Mouse (Mus musculus) midbrain, embryonic 12.5 days (tissue): ENCODE measurements at regions not wholly inside any gene's neighbourhood (a gene's known extent, or its start where the extent isn't known, plus 50 kb on each side); places are given as distances from the start of the nearest gene placed in this dataset.

Experiments used
- ATAC-seq: fragments of 200-750 bp; cut with Nextera tagmentation; 2 replicates; pipeline ENCODE4 v1.8.0; 2017; ENCODE audit warnings: low read depth, moderate TSS enrichment, moderate library complexity; ENCODE audit not compliant: low FRiP score
- H3K27ac ChIP-seq: fragments of 300-500 bp; sonication (generic); replicated peaks from 2 replicates; pipeline ENCODE4 v1.5.1; 2016; ENCODE audit warnings: mild to moderate bottlenecking
- H3K27me3 ChIP-seq: fragments of 300-500 bp; sonication (generic); 2 replicates; pipeline ENCODE4 v1.6.1; 2016; ENCODE audit warnings: mild to moderate bottlenecking
- H3K36me3 ChIP-seq: fragments of 300-500 bp; sonication (generic); 2 replicates; pipeline ENCODE4 v1.6.1; 2016
- H3K4me1 ChIP-seq: fragments of 300-500 bp; sonication (generic); 2 replicates; pipeline ENCODE4 v1.6.1; 2016
- H3K4me2 ChIP-seq: fragments of 300-500 bp; sonication (generic); replicated peaks from 2 replicates; pipeline ENCODE4 v1.6.1; 2016; ENCODE audit warnings: mild to moderate bottlenecking, moderate library complexity
- H3K4me3 ChIP-seq: fragments of 300-500 bp; sonication (generic); 2 replicates; pipeline ENCODE4 v1.5.1; 2016; ENCODE audit warnings: mild to moderate bottlenecking
- H3K9ac ChIP-seq: fragments of 300-500 bp; sonication (generic); replicated peaks from 2 replicates; pipeline ENCODE4 v1.6.1; 2016; ENCODE audit warnings: mild to moderate bottlenecking, moderate library complexity
- H3K9me3 ChIP-seq: fragments of 300-500 bp; sonication (generic); 2 replicates; pipeline ENCODE4 v1.6.1; 2016; ENCODE audit warnings: mild to moderate bottlenecking
- WGBS: fragments of 180-500 bp; shearing (Covaris S2); methylation state at CpG from one replicate; pipeline ENCODE4 v1.1.7; 2016; 5-methylcytosine and 5-hydroxymethylcytosine counted together

- Histone ChIP-seq H3K4me1 (peaks cover 29% of the 10 kb centered on the region), H3K9ac (no peak overlapping the region), H3K4me2 (no peak overlapping the region), H3K4me3 (no peak overlapping the region), H3K9me3 (no peaks in the 10 kb centered on the region), H3K27me3 (no peaks in the 10 kb centered on the region), H3K27ac (peak overlapping the region; percentile 46), H3K36me3 (no peaks in the 10 kb centered on the region)
- ATAC-seq = peak; percentile 72
- 33% methylated on average over 4 of the region's 4 CpGs for WGBS
Observed at GRCm38 (mm10) chr4:22997198-22997985, 509.2 kb upstream of the Pou3f2 start.

GRCm38 (mm10) chr4:22986763-22987468 lies 498.8 kb upstream of the Pou3f2 start:
- 38% methylated on average over 4 of the region's 4 CpGs for WGBS
- no peaks in the 10 kb centered on the region for H3K36me3 ChIP-seq
- H3K27ac ChIP-seq = no peak overlapping the region
- H3K4me1 ChIP-seq = 0 out of 2 replicates have a peak, but pooled peaks cover 3% of the 10 kb centered on the region
- H3K9me3 ChIP-seq = no peaks in the 10 kb centered on the region
- no peak overlapping the region for H3K9ac ChIP-seq
- ATAC-seq = peak; percentile 27
- no peak overlapping the region for H3K4me2 ChIP-seq
- no peak overlapping the region for H3K4me3 ChIP-seq
- H3K27me3 ChIP-seq = no peaks in the 10 kb centered on the region

- no peak overlapping the region for H3K4me3 ChIP-seq
- no peaks in the 10 kb centered on the region for H3K36me3 ChIP-seq
- no peak overlapping the region for H3K9ac ChIP-seq
- peaks cover 25% of the 10 kb centered on the region for H3K4me1 ChIP-seq
- H3K4me2 ChIP-seq = no peak overlapping the region
- H3K27ac ChIP-seq = no peak overlapping the region
- no peaks in the 10 kb centered on the region for H3K27me3 ChIP-seq
- no peak for ATAC-seq
- WGBS = 47% methylated on average over 4 of the region's 4 CpGs
- no peaks in the 10 kb centered on the region for H3K9me3 ChIP-seq
Observed at GRCm38 (mm10) chr4:22973585-22974116, 485.5 kb upstream of the Pou3f2 start.

GRCm38 (mm10) chr4:22972784-22973584 lies 484.8 kb upstream of the Pou3f2 start:
- Histone ChIP-seq H3K4me1 (peaks cover 25% of the 10 kb centered on the region), H3K27ac (no peak overlapping the region), H3K4me3 (no peak overlapping the region), H3K27me3 (no peaks in the 10 kb centered on the region), H3K4me2 (no peak overlapping the region), H3K9ac (no peak overlapping the region), H3K9me3 (no peaks in the 10 kb centered on the region), H3K36me3 (no peaks in the 10 kb centered on the region)
- WGBS = 44% methylated on average over 11 of the region's 11 CpGs
- 0 out of 2 replicates have a peak, but pooled peaks have one; percentile 48 for ATAC-seq

- 13% methylated on average over 2 of the region's 2 CpGs for WGBS
- Histone ChIP-seq H3K27ac (peak overlapping the region; percentile 65; the same call in 1 of the 2 replicates), H3K36me3 (no peaks in the 10 kb centered on the region)
Observed at GRCm38 (mm10) chr4:22971127-22971526, 483.0 kb upstream of the Pou3f2 start.

GRCm38 (mm10) chr4:22970495-22970894 lies 482.3 kb upstream of the Pou3f2 start:
- WGBS = 4% methylated on average over 5 of the region's 5 CpGs
- Histone ChIP-seq H3K9ac (no peak overlapping the region), H3K4me3 (no peak overlapping the region), H3K9me3 (no peaks in the 10 kb centered on the region), H3K27ac (peak overlapping the region; percentile 65; the same call in 1 of the 2 replicates), H3K4me1 (peaks cover 25% of the 10 kb centered on the region), H3K36me3 (no peaks in the 10 kb centered on the region), H3K27me3 (0 out of 2 replicates have a peak, but pooled peaks cover 6% of the 10 kb centered on the region), H3K4me2 (no peak overlapping the region)
- ATAC-seq = peak; percentile 84

More at GRCm38 (mm10) chr4:22971127-22971526, 483.0 kb upstream of the Pou3f2 start:
- Histone ChIP-seq H3K4me1 (peaks cover 25% of the 10 kb centered on the region), H3K9ac (no peak overlapping the region), H3K4me3 (no peak overlapping the region), H3K4me2 (no peak overlapping the region), H3K27me3 (0 out of 2 replicates have a peak, but pooled peaks cover 6% of the 10 kb centered on the region), H3K9me3 (no peaks in the 10 kb centered on the region)
- ATAC-seq = peak; percentile 74

- H3K4me2 ChIP-seq = no peak overlapping the region
- H3K9me3 ChIP-seq = no peaks in the 10 kb centered on the region
- no peaks in the 10 kb centered on the region for H3K27me3 ChIP-seq
- 67% methylated on average over 1 of the region's 1 CpGs for WGBS
- H3K9ac ChIP-seq = no peak overlapping the region
- H3K27ac ChIP-seq = no peak overlapping the region
- H3K4me3 ChIP-seq = no peak overlapping the region
- no peak for ATAC-seq
- peaks cover 4% of the 10 kb centered on the region; the same call in 1 of the 2 replicates for H3K4me1 ChIP-seq
- no peaks in the 10 kb centered on the region for H3K36me3 ChIP-seq
Observed at GRCm38 (mm10) chr4:22949422-22949821, 461.3 kb upstream of the Pou3f2 start.

- WGBS = 92% methylated on average over 4 of the region's 4 CpGs
- no peaks in the 10 kb centered on the region for H3K36me3 ChIP-seq
- no peaks in the 10 kb centered on the region for H3K27me3 ChIP-seq
- no peak for ATAC-seq
- H3K9me3 ChIP-seq = no peaks in the 10 kb centered on the region
- H3K4me1 ChIP-seq = peaks cover 4% of the 10 kb centered on the region; the same call in 1 of the 2 replicates
- H3K27ac ChIP-seq = no peak overlapping the region
- H3K4me3 ChIP-seq = no peak overlapping the region
- H3K9ac ChIP-seq = no peak overlapping the region
- H3K4me2 ChIP-seq = no peak overlapping the region
Observed at GRCm38 (mm10) chr4:22948880-22949279, 460.7 kb upstream of the Pou3f2 start.

GRCm38 (mm10) chr4:22946788-22947406 lies 458.7 kb upstream of the Pou3f2 start:
- Histone ChIP-seq H3K4me1 (peaks cover 4% of the 10 kb centered on the region; the same call in 1 of the 2 replicates), H3K9ac (no peak overlapping the region), H3K4me3 (no peak overlapping the region), H3K27ac (peak overlapping the region; percentile 16; the same call in 1 of the 2 replicates), H3K36me3 (no peaks in the 10 kb centered on the region), H3K4me2 (no peak overlapping the region), H3K9me3 (no peaks in the 10 kb centered on the region), H3K27me3 (no peaks in the 10 kb centered on the region)
- 0 out of 2 replicates have a peak, but pooled peaks have one; percentile 38 for ATAC-seq
- 59% methylated on average over 7 of the region's 7 CpGs for WGBS

GRCm38 (mm10) chr4:22938302-22938701 lies 450.1 kb upstream of the Pou3f2 start:
- Histone ChIP-seq H3K4me1 (no peaks in the 10 kb centered on the region), H3K27ac (no peak overlapping the region), H3K4me3 (no peak overlapping the region), H3K9ac (no peak overlapping the region), H3K9me3 (no peaks in the 10 kb centered on the region), H3K4me2 (no peak overlapping the region), H3K36me3 (no peaks in the 10 kb centered on the region), H3K27me3 (no peaks in the 10 kb centered on the region)
- ATAC-seq = no peak
- WGBS = 71% methylated on average over 1 of the region's 1 CpGs

- peaks cover 9% of the 10 kb centered on the region; the same call in 1 of the 2 replicates for H3K4me1 ChIP-seq
- no peak overlapping the region for H3K27ac ChIP-seq
- H3K36me3 ChIP-seq = no peaks in the 10 kb centered on the region
- no peak overlapping the region for H3K4me2 ChIP-seq
- no peaks in the 10 kb centered on the region for H3K27me3 ChIP-seq
- H3K9ac ChIP-seq = no peak overlapping the region
- no peak overlapping the region for H3K4me3 ChIP-seq
- WGBS = 91% methylated on average over 8 of the region's 8 CpGs
- H3K9me3 ChIP-seq = no peaks in the 10 kb centered on the region
- no peak for ATAC-seq
Observed at GRCm38 (mm10) chr4:22924181-22924580, 436.0 kb upstream of the Pou3f2 start.
